Mouse (Mus musculus) kidney, adult 11 months (tissue): ENCODE results near the gene Hist1h4a.
"Not testable (repeated sequence)": the region's sequence is repeated elsewhere in the genome, so short reads cannot be mapped to it uniquely, and the experiment has no call there.

Source experiments
- DNase-seq: peaks from one replicate; pipeline ENCODE4 v3.0.0; 2022

The Hist1h4a gene

DNA sequence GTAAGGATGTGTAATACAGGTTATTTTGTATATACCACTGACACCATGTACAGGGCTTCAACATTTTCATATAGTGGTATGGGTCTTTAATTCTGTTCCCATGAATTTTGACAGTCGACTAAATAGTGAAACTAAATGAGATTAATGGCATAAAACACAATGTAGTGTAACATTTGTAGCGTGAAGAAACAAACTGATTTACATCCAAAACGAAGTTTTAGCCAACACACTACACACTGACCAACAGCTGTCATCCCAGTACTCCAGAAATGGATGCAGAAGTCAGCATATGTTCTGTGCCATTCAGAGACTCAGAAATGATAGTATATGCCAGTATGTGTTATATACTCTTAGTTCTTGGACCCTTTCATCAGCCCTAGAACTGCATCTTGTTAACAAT, 3.1 kb downstream of the Hist1h4a start:
- no peak for DNase-seq

DNA sequence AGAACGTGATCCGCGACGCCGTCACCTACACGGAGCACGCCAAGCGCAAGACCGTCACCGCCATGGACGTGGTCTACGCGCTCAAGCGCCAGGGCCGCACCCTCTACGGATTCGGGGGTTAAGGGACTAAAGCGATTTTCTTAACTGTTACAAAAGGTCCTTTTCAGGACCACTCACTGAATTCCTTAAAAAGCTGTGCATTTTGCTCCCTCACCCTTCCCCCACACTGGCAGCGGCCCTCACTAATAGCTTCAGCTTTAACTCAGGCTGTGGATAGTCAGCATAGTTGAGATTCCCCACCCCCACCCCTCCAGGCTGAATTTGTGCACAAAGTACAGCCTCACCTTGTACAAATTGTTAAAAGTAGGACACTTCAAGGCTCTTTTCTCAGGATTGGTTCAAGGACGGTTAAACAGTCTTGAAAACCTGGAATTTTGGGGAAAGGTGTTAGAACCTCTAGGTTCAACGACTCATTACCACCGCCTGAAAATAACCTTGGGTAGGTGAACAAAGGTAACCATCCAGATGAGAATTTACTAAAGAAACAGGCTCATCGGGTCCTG, 3.7 kb downstream of the Hist1h4a start:
- no peak for DNase-seq

DNA sequence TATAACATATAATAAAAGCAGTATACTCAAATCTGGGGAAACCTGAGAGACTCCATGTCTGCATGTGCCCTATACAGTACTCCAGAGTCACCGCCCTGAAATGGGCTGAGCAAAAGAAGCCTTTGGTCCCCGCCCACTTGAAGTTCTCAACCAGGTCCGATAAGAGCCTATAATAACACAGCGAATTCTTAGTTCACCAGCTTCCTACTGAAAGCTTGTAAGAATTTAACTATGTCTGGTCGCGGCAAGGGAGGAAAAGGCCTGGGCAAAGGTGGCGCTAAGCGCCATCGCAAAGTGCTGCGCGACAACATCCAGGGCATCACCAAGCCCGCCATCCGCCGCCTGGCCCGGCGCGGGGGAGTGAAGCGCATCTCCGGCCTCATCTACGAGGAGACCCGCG, 4.2 kb downstream of the Hist1h4a start, which contains the start of gene Hist1h4b:
Gene Hist1h4b, plus strand, starts transcription at position 224 of the 400 bp plus-strand sequence.
- DNase-seq, result peak; percentile 89

- DNase-seq, result no peak
Measured at GRCm38 (mm10) chr13:23755000-23755399, 6.0 kb downstream of the Hist1h4a start.

GRCm38 (mm10) chr13:23753314-23754078, 7.5 kb downstream of the Hist1h4a start:
- DNase-seq, result no peak

DNA sequence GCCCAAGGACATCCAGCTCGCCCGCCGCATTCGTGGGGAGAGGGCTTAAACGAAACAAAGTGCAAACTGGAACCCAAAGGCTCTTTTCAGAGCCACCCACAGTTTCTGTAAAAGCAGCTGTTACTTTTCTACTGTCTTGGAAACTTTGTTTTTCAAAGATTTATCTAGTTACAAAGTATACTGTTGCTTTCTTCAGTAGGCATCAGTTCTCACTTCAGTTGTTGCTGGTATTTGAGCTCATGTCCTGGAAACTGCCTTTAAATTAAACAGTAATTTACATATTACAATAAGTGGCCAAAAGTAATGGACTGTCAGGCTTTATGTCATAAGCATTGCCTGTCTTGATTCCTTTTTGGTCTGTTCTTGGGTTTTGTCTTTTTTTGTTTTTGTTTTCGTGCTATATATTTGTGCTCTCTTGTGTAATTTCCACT, 8.3 kb downstream of the Hist1h4a start:
- no peak for DNase-seq

GRCm38 (mm10) chr13:23752067-23752741, 8.8 kb downstream of the Hist1h4a start, which contains the start of gene Hist1h3b:
Gene Hist1h3b (plus strand): TSS chr13:23752267.
- DNase-seq, result peak; percentile 67

DNA sequence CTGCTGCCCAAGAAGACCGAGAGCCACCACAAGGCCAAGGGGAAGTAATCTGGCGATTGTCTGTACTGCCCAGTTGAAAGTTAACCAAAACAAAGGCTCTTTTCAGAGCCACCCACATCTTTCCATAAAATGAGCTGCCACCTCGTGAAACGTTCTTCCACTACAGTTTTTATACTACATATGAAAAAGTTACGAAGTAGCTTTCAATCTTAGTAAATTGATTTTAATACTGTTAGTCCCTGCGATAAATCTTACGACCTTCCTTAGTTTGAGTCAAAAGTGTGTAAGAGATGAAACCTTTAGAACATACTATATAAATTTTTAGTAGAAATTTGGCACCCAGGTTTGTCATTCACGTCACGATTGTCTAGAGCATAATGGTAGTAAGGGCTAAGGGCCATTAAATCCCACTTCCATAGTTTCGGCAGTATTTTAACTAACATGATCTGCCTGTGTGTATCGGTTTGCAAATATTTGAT, 9.5 kb downstream of the Hist1h4a start:
- no peak for DNase-seq

GRCm38 (mm10) chr13:23750839-23751477, 10.1 kb downstream of the Hist1h4a start, which contains the start of gene Hist1h2ab:
Gene Hist1h2ab (plus strand): TSS chr13:23751126.
- DNase-seq, result not testable (repeated sequence)

DNA sequence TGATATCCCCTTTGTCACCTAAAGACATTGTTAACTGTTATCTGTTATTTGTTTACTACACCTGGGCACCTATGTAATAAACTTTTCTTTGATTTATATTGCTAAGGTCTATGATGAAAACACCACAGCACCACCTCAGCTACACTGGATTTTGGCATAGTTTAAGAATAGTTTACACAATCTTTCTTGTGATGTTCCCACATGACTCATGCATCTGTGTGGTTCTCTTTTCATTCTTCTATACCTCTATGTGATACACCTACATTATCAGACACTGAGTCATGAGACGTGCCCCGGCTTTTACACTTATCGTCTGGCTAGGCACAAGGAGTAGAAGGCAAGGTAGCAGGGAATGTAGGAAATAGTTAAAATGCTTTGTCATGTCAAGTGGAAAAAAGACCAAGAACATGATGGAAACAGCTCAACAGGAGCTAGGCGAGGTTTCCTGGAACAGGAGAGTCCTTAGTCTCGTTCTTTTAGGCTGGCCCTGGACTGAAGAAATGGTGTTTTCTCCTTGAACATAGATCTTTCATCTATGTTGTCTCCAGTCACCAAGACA, 11.4 kb downstream of the Hist1h4a start:
- no peak for DNase-seq

DNA sequence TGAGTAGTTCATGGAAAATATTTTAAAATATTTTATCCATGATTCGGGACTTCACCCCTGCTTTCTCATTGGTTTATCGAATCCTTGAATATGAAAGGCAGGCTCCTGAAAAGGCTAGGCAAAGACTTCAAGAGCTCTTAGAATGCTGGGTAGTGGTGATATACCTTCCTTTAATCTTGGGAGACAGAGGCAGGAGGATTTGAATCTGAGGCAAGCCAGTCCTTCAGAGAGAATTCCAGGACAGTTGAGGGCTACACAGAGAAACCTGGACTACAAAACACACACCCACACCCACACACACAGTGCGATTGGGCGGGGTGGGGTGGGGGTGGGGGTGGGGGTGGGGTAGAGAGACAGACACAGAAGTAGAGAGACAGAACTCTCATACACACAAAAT, 13.1 kb downstream of the Hist1h4a start:
- DNase-seq, result no peak

GRCm38 (mm10) chr13:23747081-23747891, 13.7 kb downstream of the Hist1h4a start:
- DNase-seq, result no peak

- DNase-seq, result peak; percentile 58
Measured at GRCm38 (mm10) chr13:23746201-23747080, 14.6 kb downstream of the Hist1h4a start, which contains the start of gene Hist1h2bb. Gene Hist1h2bb (plus strand): TSS chr13:23746734.

DNA sequence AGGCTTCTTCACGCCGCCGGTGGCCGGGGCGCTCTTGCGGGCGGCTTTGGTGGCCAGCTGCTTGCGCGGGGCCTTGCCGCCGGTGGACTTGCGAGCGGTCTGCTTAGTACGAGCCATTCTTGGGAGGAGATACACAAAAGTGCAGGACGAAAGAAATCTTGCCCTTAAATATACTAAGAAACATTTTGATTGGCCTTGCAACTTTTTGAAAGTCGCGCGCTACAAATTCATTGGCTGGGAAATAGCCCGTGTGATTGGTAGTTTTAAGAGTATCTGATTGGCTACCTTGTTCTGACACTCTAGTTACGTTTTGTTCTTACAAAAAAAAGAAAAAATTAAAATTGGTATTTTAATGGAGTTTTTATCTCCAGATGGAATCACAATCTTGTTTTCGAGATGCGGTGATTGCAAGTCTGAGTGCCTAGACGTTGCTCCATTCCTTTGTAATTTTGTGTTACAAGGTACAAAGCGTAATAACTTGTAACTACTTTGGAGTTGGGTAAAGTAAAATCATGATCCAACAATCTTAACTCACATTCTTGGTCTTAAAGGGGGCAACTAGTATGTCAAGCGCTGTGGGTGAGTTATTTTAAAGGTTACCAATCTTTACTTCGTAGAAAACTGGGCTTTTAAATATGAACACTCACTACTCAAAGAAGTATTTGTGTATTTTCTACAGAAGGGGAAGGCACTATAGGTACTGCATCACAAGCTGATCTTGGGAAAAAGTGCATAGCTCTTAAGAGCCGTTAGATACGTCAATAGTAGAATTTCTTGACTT, 15.5 kb downstream of the Hist1h4a start, which contains the start of gene Hist1h3c:
Gene Hist1h3c, minus strand, starts transcription at position 222 of the 781 bp plus-strand sequence.
- peak; percentile 69 for DNase-seq

DNA sequence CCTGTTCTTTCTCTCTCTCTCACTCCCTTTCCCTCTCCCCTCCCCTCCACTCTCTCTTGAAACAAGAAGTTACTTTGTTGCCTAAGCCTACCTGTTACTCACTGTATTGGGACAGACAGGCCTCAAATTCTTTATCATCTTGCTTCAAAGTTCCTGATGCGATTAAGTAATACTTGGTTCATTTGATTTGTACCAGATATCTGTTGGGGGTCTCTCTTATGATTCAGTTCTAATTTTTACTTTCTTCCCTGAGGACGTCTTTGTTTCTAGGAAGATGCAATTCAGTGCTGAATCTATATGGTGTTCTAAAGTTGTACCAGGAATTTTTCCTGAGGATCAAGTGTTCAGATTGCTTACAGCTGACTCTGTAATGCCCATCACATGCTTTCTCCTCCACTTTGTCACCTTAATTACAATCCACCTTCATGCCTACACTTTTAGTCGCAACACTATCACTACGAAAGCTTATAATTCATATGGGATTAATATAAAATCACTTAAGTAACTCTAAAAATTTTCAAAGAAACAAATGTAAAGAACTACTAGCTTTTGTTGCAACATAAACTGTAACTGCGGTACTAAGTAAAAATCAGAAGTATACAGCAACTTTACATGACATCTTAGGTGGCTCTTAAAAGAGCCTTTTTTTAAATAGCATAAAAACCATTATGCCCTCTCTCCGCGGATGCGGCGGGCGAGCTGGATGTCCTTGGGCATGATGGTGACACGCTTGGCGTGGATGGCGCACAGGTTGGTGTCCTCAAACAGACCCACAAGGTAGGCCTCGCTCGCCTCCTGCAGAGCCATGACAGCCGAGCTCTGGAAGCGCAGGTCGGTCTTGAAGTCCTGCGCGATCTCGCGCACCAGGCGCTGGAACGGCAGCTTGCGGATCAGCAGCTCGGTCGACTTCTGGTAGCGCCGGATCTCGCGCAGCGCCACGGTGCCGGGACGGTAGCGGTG, 16.3 kb downstream of the Hist1h4a start:
- DNase-seq, result no peak

- no peak for DNase-seq
Measured at GRCm38 (mm10) chr13:23743963-23744362, 17.1 kb downstream of the Hist1h4a start.

- no peak for DNase-seq
Measured at GRCm38 (mm10) chr13:23743215-23743614, 17.8 kb downstream of the Hist1h4a start.

- DNase-seq, result no peak
Measured at GRCm38 (mm10) chr13:23742007-23742406, 19.0 kb downstream of the Hist1h4a start.
